Mouse (Mus musculus): Measurements from ENCODE around the gene Washc3. TPM values are rescaled to one million over a fixed set of nuclear protein-coding genes. Genes with fewer than 3 reads are reported as not detected.

The Washc3 gene
- polyA plus RNA-seq, 1 experiment = 19.5 TPM

DNA sequence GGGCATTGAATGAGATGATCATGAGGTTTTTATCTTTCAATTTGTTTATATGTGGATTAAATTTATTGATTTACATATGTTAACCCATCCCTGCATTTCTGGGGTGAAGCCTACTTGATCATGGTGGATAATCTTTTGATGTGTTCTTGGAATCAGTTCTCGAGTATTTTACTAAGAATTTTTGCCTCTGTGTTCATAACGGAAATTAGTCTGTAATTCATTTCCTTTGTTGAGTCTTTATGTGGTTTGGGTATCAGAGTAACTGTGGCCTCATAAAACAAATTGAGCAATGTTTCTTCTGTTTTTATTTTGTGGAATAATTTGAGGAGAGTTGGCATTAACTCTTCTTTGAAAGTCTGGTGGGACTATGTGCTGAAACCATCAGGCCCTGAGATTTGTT lies 54.7 kb downstream of the Washc3 start:
- TF ChIP-seq CTCF (IDR thresholded peaks at IDR 0.05; ENCODE audit: borderline replicate concordance, extremely low read depth, insufficient read depth, insufficient read length) (no peak), POLR2A (IDR thresholded peaks at IDR 0.05; ENCODE audit: borderline replicate concordance, extremely low read depth, insufficient read depth, insufficient read length, poor library complexity, severe bottlenecking) (no peak)
- DNase-seq (ENCODE audit: low read depth) = no peak

DNA sequence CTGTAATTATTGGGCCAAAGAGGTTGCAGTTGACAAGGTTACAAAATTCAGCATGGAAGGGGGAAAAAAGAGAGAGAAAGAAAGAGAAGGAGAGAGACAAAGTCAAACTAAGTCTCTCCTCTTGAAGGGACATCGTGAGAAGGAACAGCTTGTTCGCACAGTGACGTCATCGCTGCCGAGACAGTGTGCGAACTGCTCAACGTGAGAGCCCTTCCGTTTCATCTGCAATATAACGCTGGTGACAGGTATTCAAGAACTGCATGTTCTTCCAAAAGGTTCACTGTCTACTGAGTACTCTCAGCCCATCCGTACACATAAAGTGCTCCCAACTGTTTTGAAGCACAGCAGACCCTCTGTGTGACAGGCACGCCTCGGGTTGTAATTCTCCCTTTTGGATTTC lies 59.4 kb downstream of the Washc3 start:
- TF ChIP-seq POLR2A (IDR thresholded peaks at IDR 0.05; ENCODE audit: borderline replicate concordance, extremely low read depth, insufficient read depth, insufficient read length, poor library complexity, severe bottlenecking) = no peak
- no peak for TF ChIP-seq CTCF (IDR thresholded peaks at IDR 0.05; ENCODE audit: borderline replicate concordance, extremely low read depth, insufficient read depth, insufficient read length)
- no peak for DNase-seq (ENCODE audit: low read depth)

DNA sequence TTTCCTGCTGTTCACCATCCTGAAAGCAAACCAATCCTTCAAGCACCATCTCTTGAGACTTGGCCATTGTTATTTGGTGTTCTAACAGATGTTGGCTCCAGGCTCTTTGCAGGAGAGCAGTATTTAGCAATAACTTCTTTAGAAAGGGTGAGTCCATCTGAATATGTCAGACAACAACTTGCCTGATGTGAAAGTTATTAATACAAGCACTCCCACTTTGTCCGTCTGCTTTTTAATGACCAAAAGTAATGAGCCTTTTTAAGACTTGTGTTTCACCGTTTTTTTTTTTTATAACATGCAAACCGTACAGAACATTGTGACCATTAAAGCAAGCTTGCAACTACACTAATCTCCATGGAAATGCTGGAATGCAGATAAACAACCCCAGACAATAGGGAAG lies 60.3 kb downstream of the Washc3 start:
- TF ChIP-seq CTCF (IDR thresholded peaks at IDR 0.05; ENCODE audit: borderline replicate concordance, extremely low read depth, insufficient read depth, insufficient read length) = no peak
- TF ChIP-seq POLR2A (IDR thresholded peaks at IDR 0.05; ENCODE audit: borderline replicate concordance, extremely low read depth, insufficient read depth, insufficient read length, poor library complexity, severe bottlenecking) = no peak
- DNase-seq (ENCODE audit: low read depth) = peak; percentile 18

DNA sequence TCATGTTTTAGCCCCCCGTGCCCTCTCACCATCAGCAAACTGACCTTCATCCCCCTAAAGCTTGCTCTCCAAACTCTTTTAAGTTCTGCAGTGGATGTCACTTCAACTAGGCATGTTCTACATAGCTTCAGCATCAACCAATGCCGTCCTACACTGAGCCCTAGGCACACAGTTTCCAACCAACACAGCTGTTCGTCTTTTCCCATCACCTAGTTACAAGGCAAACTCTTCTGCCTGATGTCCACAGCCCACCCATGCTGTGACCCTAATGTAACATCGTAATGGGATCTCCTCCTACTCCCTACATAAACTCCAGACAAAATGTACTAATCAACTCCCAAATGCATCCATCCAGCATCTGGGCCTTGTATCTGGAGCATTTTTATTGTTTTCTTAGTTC lies 62.5 kb downstream of the Washc3 start:
- TF ChIP-seq POLR2A (IDR thresholded peaks at IDR 0.05; ENCODE audit: borderline replicate concordance, extremely low read depth, insufficient read depth, insufficient read length, poor library complexity, severe bottlenecking) = no peak
- TF ChIP-seq CTCF (IDR thresholded peaks at IDR 0.05; ENCODE audit: borderline replicate concordance, extremely low read depth, insufficient read depth, insufficient read length) = no peak

DNA sequence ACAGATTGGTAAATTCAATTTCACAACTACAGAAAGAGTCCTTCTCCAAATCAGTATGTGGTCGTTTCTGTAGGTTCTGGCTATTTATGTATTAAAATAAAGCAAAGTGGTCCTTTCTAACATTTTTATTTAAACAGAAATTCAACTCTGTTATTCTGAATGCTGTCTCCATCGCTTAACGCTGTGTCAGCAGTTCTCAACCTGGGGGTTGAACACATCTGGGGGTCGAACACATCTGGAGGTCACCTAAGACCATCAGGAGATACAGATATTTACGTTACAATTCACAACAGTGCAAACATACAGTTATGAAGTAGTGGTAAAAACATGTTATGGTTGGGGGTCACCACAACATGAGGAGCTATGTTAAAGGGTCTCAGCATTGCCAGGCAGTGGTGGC lies 73.2 kb downstream of the Washc3 start:
- no peak for DNase-seq (ENCODE audit: low read depth)
- TF ChIP-seq CTCF (IDR thresholded peaks at IDR 0.05; ENCODE audit: borderline replicate concordance, extremely low read depth, insufficient read depth, insufficient read length) = no peak
- TF ChIP-seq POLR2A (IDR thresholded peaks at IDR 0.05; ENCODE audit: borderline replicate concordance, extremely low read depth, insufficient read depth, insufficient read length, poor library complexity, severe bottlenecking) = no peak

More for the DNA sequence above, 62.5 kb downstream of the Washc3 start:
- no peak for DNase-seq (ENCODE audit: low read depth)

DNA sequence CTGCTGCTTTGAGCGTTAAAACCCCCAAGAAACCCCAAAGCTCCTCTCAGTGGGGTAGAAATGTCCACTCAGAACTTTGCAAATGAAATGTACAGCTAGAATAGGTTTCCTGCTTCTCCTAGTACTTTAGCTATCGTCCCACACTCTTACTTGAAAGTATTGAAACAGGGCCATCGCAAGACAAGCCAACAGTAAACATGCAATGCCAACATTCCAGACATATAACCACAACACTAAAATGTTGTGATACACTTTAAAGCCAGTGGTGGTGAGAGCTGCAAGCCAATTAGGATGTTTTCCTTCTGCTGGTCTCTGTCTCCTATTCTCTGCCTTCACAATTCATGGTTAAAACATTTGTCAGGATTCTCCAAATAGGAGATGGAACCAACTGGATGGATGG lies 80.8 kb downstream of the Washc3 start:
- TF ChIP-seq CTCF (IDR thresholded peaks at IDR 0.05; ENCODE audit: borderline replicate concordance, extremely low read depth, insufficient read depth, insufficient read length) (no peak), POLR2A (IDR thresholded peaks at IDR 0.05; ENCODE audit: borderline replicate concordance, extremely low read depth, insufficient read depth, insufficient read length, poor library complexity, severe bottlenecking) (no peak)

DNA sequence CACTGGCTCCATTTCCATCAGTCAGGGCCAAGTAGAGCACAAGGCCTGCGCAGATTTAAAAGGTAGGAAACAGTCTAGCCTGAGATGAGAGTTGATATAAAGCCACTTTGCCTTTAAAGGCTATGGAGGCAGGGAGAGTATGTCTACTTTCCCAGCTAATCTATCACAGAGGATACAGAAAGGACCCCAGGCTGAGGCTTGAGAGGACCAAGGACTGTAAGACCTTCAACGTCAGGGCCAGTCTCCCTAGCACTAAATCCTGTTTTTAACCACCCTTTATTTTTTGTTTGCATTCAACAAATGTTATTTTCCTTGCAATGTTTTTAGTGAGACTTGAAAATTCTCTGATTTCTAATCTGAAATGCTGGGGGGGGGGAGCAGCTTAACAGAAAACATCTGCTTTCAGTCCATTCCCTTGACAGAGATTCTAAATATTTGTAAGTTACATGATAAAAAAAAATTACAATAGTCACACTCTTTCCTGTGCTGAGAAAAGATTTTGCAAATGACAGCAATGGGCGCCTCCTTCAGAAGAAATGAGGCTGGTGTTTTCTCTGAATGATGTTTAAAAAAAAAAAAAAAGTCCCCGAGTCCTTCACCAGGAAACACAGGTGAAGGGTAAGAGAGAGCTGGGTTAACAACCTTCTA lies 83.6 kb downstream of the Washc3 start:
- DNase-seq (ENCODE audit: low read depth) = no peak
- no peak for TF ChIP-seq POLR2A (IDR thresholded peaks at IDR 0.05; ENCODE audit: borderline replicate concordance, extremely low read depth, insufficient read depth, insufficient read length, poor library complexity, severe bottlenecking)
- TF ChIP-seq CTCF (IDR thresholded peaks at IDR 0.05; ENCODE audit: borderline replicate concordance, extremely low read depth, insufficient read depth, insufficient read length) = no peak

More for the DNA sequence above, 80.8 kb downstream of the Washc3 start:
- no peak for DNase-seq (ENCODE audit: low read depth)

DNA sequence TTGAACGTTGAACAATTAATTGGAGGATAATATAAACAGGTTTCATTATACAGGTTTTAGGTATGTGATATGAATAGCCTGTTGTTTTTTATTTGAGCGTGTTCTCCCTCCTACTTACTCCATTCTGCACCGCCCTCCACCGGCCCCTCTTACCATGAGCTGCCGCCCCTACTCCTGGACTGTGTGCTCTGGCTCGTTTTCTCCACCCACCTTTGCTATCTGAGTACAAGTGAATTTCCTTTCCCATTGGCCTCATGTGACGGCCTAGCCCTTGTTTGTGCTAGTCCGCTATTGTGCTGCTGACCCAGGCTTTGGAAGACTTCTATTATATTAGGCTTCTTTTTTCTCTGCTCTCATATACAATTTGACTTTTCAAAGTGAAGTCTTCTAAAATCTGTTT lies 86.4 kb downstream of the Washc3 start:
- TF ChIP-seq CTCF (IDR thresholded peaks at IDR 0.05; ENCODE audit: borderline replicate concordance, extremely low read depth, insufficient read depth, insufficient read length) = no peak
- no peak for TF ChIP-seq POLR2A (IDR thresholded peaks at IDR 0.05; ENCODE audit: borderline replicate concordance, extremely low read depth, insufficient read depth, insufficient read length, poor library complexity, severe bottlenecking)
- DNase-seq (ENCODE audit: low read depth) = no peak

DNA sequence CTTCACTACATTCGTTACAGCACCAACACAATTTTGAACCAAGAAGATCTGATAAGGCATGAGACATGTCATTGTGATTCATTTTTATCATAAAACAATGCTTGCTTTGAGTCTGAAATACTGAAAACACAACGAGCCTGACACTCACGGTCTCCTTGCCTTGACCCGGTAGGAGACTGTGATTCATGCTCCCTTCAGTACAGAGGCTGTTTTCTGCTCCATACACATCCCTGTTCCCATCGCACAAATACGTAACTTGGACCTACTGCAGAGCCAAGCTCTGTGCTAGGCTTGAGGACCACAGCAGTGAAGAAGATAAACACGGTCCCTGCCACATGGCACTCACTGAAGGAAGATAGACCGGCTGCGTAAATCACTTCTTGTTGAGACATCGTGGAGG lies 87.2 kb downstream of the Washc3 start:
- TF ChIP-seq CTCF (IDR thresholded peaks at IDR 0.05; ENCODE audit: borderline replicate concordance, extremely low read depth, insufficient read depth, insufficient read length) (no peak), POLR2A (IDR thresholded peaks at IDR 0.05; ENCODE audit: borderline replicate concordance, extremely low read depth, insufficient read depth, insufficient read length, poor library complexity, severe bottlenecking) (no peak)
- no peak for DNase-seq (ENCODE audit: low read depth)

DNA sequence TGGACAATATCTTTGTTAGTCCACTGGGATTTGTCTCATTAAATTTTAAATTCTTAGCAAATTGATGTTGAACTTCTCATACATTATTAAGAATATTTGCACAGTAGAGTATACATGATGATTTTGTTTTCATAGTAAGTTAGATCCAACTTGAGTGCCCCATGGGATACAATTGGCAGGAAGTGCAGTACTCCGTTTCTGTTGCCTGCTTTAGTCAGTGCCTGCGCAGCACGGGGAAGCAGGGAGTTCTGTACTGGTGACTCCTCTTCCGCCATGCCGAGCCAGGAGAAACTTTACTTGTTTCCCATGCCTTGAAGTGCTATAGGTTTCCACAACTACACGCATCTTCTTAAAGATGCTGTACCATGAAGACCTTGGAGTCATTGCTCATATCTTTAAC lies 94.2 kb downstream of the Washc3 start:
- DNase-seq (ENCODE audit: low read depth) = no peak

More for the DNA sequence above, 94.2 kb downstream of the Washc3 start:
- TF ChIP-seq CTCF (IDR thresholded peaks at IDR 0.05; ENCODE audit: borderline replicate concordance, extremely low read depth, insufficient read depth, insufficient read length) (no peak), POLR2A (IDR thresholded peaks at IDR 0.05; ENCODE audit: borderline replicate concordance, extremely low read depth, insufficient read depth, insufficient read length, poor library complexity, severe bottlenecking) (no peak)

Other genes with a start within 250 kb of the Washc3 start
- 3.9 and 5.3 TPM in 2 replicates for gene Pmch, start 110.0 kb upstream of the Washc3 start, polyA plus RNA-seq (2012; rRNA removed)
- gene Parpbp, start 54.2 kb upstream of the Washc3 start, polyA plus RNA-seq (2012; rRNA removed) = 2.9 and 3.2 TPM in 2 replicates
- 17.8 and 29.6 TPM in 2 replicates for gene Nup37, start 54.1 kb upstream of the Washc3 start, polyA plus RNA-seq (2012; rRNA removed)
- gene Dram1, start 178.0 kb downstream of the Washc3 start, polyA plus RNA-seq (2012; rRNA removed) = 0.45 and 0.57 TPM in 2 replicates
- gene Gnptab, start 178.0 kb downstream of the Washc3 start, polyA plus RNA-seq (2012; rRNA removed) = 31.7 and 41.4 TPM in 2 replicates

Measured in brain, embryonic 14.5 days (tissue).